Mouse (Mus musculus) kidney, adult 8-10 months (tissue): ENCODE data around the gene Bud31.
"Not testable (repeated sequence)": the region's sequence is repeated elsewhere in the genome, so short reads cannot be mapped to it uniquely, and the experiment has no call there.

Experiments
- DNase-seq, 2 experiments: peaks; one replicate each; pipeline ENCODE4 v3.0.0; 2022

Gene Bud31

GRCm38 (mm10) chr5:145139571-145140519 is at the start of gene Bud31, which contains the start of gene Pdap1:
TSS of gene Bud31 (plus strand) at chr5:145140362.
TSS of gene Pdap1 (minus strand) at chr5:145140238.
- peak; percentile 92 to 94 for DNase-seq

DNA sequence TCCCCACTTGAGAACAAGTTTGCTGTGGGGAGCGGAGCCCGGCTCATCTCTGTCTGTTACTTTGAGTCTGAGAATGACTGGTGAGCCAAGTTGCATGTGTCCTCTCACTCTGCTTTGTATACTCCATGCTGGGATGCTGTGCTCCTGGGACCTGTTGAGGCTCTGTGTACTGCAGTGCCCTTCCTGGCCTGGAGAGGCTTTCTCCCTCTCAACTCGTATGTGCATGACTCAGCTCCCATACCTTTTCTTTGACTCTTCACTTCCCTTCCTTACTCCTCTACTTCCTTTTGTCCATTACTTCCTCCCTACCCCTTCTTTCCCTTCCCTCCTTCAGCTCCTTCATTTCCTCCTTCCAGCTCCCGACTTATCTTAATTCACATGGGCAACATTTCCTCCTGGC is 44.0 kb upstream of the Bud31 start:
- DNase-seq, result no peak

DNA sequence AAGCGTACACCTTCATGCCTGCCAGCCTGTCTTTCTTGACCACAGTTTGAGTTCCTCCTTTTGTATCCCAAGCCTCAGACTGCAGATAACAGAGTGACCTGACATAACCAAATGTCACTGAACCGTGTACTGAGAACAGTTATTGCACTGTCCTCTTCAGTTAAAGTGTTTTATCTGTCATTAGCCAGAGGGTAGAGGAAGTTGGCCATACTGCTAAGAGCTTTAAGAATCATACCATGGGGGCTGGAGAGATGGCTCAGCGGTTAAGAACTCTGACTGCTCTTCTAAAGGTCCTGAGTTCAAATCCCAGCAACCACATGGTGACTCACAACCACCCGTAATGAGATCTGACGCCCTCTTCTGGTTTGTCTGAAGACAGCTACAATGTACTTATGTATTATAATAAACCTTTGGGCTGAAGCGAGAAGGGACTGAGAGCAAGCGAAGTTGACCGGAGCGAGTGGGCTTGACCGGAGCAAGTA is 41.8 kb upstream of the Bud31 start:
- no peak for DNase-seq

DNA sequence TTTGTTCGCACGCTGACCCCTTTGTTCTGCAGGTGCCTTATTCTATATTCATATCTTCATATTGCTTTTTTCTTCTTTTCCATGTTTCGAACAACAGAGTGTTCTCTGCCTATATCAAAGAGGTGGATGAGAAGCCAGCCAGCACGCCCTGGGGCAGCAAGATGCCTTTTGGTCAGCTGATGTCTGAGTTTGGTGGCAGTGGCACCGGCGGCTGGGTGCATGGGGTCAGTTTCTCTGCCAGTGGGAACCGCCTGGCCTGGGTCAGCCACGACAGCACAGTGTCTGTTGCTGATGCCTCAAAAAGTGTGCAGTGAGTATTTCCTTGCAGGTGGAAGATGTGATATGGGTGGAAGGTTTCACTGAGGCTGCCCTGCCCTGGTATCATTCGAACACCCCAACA is 39.2 kb upstream of the Bud31 start:
- no peak for DNase-seq

DNA sequence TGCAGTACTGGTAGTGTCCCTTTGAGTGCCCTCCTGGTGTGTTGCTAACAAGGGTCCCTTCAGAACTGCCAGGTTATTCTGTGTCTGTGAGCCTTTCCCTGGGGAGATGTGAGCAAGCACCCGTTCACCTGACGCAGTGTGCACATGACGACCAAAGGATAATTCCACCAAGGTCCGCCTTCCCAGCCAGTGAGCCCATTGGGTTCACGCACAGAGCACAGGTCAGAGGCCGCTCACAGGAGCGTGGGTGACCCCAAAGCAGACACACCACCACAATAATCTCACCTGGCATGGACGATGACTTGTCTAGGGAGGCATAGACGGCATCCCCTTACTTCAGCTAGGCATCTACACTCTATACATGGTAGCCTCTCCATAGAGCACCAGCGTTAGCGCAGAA is 38.7 kb upstream of the Bud31 start:
- not testable (repeated sequence) for DNase-seq

- DNase-seq, result no peak
Measured at GRCm38 (mm10) chr5:145102706-145103105, 37.5 kb upstream of the Bud31 start.

- DNase-seq, result no peak
Measured at GRCm38 (mm10) chr5:145104328-145104727, 35.8 kb upstream of the Bud31 start.

DNA sequence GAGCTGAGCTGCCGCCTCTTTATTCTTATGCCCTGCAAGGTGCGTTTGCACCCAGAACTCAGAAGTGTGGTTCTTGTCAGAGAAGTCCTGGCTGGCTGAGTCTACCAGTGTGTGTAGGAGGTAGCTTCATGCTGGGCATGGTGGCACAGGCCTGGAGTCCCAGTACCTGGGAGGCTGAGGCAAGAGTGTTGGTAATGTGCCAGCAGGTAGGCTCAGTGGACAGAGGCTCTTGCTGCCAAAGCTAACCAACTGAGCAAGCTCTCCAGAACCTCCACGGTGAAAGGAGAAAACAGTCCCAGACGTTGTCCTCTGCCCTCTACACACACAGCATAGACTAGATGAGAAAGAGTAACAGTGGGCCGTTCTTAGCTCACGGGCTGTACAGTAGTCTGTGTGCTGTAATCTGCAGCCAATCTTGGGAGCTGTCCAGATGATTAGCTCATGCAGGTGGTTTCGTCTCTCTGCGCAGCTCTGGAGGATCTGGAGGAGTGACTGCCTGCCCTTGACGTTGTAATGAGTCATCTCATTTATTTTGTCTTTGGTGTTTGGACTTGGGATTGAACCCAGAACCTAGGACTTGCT is 34.4 kb upstream of the Bud31 start:
- no peak for DNase-seq

DNA sequence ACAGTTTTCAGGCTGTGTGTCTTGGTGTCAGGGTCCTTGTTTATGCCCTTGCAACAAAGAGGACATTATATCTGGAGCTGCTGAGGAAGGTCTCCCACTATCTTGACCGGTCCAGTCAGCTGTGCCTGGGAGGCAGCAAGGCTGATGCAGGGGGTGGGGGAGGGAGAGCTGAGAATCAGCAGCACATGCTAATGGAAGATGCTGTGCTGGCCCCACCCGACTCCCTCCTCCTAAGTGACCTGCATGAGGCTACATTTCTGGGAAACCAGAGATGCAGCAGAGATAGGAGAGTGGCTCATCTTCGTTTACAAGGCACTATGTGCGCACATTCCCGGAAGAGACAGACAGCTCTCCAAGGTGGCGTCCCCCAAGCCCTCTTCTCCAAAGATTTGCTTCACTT is 29.8 kb upstream of the Bud31 start:
- no peak for DNase-seq

DNA sequence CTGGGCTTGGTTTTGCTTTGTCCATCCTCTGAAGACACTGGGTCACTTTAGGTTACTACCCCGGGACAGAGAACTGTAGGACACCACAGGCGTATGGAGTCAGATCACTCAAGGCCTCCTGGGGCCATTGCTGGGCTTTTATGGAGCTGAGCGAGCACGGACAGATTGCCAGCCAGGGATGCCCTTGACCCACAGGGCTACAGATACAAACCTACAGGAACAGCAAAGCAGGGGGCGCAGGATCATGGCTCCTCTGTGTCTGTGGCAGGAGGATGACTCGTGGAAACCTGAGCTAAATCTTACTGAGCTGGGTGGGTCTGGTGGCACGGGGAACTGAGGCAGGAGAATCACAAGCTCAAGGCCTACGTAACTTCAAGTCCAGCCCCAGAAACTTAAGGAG is 27.6 kb upstream of the Bud31 start:
- no peak for DNase-seq

GRCm38 (mm10) chr5:145113416-145113815 is 26.7 kb upstream of the Bud31 start:
- no peak for DNase-seq

GRCm38 (mm10) chr5:145114071-145114605 is 26.0 kb upstream of the Bud31 start, which contains the start of gene Arpc1b:
TSS of gene Arpc1b (plus strand) at chr5:145114215.
- DNase-seq, result peak; percentile 59 to 70

DNA sequence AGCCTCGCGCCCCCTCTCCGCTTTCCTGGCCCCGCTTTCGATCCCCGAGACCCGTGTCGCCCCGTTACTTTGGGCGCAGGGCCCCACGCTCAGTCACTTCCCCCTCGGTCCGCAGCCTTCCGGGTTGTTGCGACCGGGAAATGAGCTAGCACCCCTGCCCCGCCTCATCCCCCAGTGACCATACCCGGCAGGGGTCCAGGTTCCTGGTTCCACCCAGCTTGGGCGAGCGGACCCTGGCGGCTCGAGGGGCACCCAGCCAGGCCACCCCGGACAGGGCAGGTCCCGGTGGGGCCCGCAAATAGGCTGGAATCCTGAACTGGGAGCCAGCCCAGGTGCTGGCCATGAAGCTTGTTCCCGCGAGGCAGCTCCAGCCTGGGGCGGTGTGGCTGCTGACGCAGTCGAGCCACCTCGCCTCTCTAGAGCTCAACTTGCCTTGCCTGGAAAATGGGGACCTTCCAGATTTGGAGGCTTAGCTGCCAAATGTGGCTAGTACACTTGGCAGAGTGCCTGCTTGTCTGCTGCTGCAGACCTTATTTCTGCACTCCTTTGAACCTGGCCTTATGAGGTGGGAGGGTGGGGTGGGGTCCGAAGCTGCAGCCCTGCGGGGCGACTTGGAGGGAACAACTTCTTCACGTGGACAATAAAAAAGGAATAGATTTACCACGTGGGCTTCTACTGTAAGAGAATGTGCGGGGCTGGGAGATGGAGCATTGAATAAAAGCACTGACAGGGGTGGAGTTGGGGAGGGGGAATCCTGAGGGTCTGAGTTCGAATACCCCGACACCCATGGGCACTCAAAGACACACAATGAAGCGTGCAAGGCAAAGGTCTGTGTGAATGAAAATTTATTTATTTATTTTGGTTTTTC is 25.3 kb upstream of the Bud31 start:
- peak; percentile 37 to 46 for DNase-seq

DNA sequence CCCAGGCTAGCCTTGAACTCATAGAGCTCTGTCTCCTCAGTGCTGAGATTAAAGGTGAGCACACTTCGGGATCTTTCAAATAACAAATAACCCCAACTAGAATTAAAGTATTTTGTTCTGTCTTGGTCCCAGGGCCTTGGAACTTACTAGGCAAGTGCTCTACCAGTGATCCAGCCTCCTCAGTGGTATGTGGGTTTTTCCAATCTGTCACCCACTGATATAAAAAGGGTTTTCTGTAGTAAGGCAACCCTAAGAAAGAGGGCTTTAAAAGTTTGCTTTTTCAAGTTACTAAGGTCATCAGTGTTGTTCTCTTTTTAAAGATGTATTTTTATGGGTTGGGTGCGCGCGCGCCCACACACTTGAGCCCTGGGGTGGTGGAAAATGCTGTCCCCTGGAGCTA is 24.4 kb upstream of the Bud31 start:
- DNase-seq, result no peak

- peak; percentile 63 to 77 for DNase-seq
Measured at GRCm38 (mm10) chr5:145116316-145116715, 23.8 kb upstream of the Bud31 start.

DNA sequence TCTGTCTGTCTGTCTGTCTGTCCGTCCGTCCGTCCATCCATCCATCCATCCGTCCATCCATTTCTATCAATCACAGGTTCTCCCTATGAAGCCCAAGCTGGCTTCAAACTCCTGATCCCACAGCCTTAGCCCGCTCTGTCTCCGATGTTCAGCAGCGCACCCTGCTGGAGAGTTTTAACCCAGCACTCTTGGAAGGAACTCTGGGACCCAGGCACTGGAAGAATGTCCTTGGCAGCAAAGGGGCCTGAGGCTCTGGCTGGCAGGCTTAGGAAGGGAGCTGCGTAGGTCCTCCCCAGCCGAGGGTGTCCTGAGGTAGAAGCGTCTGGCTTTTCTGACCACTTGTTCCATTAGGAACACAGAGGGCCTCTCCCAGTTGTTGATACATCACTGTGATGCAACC is 23.2 kb upstream of the Bud31 start:
- DNase-seq, result peak in 1 of 2 experiments; percentile 63

DNA sequence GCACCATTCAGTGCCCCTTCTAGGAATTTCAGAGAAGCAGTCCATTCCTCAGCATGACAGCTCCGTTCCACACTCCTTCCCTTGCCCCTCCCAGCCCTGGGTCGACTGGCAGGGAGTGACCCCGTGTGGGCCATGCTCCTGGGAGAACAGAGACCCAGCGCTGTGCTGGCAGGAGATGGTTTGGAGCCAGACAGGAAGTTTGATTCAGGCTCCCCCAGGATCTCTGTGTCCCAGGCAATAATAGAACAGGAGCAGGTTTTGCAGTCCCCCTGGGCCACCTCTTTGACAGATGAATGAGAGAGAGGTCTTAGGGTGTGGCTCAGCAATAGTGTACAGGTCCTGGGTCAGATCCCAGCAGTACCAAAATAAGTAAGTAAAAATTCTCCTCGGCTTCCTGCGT is 22.2 kb upstream of the Bud31 start:
- DNase-seq, result no peak

DNA sequence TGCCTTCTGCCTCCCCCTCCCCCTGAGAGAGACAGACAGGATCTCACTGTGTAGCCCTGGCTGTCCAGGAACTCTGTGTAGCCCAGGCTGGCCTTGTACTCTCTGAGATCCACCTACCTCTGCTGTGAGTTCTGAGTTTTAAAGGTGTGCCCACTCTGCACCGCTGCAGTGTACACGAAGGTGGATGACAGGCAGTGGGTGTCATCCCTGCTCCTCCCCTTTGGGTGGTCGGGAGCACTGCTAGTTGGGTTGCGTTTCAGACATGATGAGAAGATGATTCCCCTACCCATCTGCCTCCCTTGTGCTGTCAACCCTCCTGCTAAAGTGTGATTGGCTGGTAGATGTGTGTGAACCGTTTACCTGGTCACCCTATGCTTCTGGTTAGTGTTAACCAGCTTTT is 21.7 kb upstream of the Bud31 start:
- no peak for DNase-seq

DNA sequence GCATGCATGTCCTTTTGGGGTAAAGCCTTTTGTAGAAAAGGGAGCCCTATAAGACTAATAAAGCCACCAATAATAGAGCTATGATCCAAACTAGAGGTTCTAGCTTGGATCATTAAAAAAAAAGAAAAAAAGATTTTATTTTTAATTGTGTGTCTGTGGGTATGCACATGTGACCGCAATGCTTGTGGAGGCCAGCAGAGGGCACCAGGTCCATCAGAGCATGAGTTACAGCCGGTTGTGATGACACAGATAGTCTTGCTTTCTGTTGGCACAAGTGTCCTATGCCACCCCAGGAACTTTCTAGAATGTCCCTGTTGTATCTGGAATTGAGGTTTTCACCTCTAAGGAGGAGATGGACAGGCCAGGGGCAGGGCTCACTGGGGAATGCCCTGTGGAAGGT is 20.8 kb upstream of the Bud31 start:
- DNase-seq, result no peak

DNA sequence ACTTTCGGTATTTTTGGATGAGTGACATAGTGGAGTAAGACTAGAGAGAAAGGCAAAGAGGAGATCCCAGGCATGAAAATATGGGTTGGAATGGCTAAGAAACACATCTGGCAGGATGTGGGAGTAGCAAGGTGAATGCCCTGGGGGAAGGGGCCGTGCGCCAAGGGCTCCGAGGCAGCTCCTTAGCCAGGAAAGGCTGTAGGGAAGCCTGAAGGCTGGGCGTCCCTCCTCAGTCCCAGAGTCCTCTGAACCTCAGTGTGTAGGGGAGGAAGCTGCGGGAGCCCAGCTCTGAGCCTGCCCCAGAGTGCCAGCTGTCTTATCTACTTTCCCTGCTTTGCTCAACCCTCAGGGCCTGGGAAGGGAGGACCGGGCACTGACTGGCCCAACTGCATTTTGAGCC is 19.2 kb upstream of the Bud31 start:
- DNase-seq, result no peak

GRCm38 (mm10) chr5:145123396-145123795 is 16.8 kb upstream of the Bud31 start:
- no peak for DNase-seq

DNA sequence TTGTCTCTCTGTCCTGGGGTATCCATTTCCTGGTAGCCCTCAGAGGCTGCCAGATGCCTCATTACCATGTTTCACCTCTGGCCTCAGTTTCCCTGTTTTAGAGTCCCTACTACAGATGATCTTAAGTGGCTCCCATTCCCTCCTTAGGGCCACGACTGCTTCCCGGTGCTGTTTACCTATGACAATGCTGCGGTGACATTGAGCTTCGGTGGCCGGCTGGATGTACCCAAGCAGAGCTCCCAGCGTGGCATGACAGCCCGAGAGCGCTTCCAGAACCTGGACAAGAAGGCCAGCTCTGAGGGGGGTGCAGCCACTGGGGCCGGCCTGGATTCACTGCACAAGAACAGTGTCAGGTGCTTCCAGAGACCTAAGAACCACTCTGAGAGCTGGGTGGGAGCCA is 13.6 kb upstream of the Bud31 start:
- DNase-seq, result no peak

DNA sequence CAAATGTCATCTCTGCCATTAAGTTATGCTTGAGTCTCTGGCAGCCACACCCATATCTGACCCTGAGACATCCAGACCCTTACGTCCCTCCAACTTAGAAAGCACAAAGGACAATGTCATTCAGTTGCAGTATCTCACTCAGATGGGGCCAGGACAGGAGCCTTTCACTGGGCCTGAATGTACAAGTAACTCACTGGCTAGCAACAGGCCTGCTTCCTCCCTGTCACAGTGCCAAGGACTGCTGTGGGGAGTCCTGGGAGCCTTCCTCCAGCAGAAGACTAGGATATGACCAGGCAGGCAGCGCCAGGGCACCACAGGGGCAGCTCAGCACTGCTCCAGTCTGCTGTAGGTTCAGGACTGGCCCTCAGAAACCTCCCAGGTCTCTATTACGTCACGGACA is 11.0 kb upstream of the Bud31 start:
- no peak for DNase-seq
